Comparison of ENCODE assay signal across 8 mouse cellular contexts in genomic region chr17:88494121-88494771, GRCm38 (mm10). TPM values are rescaled to one million over a fixed set of nuclear protein-coding genes. Genes with fewer than 3 reads are reported as not detected.
A peak's percentile ranks its signal among the peaks of the same experiment; 100 is the strongest.
DNase-seq lines count a peak whose midpoint lies in the region; ATAC-seq and TF ChIP-seq lines count a peak whose summit lies in the region.

No protein-coding gene starts in this region.

- no peaks in the 10 kb centered on the region for H3K27me3 ChIP-seq in cerebellum, adult 2 months (ENCODE audit: control insufficient read depth, insufficient read depth, low read length)
- H3K27me3 ChIP-seq in hindbrain, embryonic 15.5 days: no peaks in the 10 kb centered on the region

- H3K9ac ChIP-seq in hindbrain, embryonic 15.5 days: 0 out of 2 replicates have a peak overlapping the region, but pooled peaks have one; percentile 17

- 7% methylated on average over 14 of the region's 14 CpGs for WGBS in cerebellum, adult 2 months
- 14% methylated on average over 14 of the region's 14 CpGs for WGBS in hindbrain, embryonic 15.5 days

- H3K4me1 ChIP-seq in cerebellum, adult 2 months (ENCODE audit: control insufficient read depth, insufficient read depth, low read length): peaks cover 22% of the 10 kb centered on the region
- peaks cover 20% of the 10 kb centered on the region for H3K4me1 ChIP-seq in hindbrain, embryonic 15.5 days (replicated peaks)

- no peak for TF ChIP-seq CTCF in cerebellum, adult 2 months (IDR thresholded peaks at IDR 0.05; ENCODE audit: borderline replicate concordance, insufficient read depth, low read depth, low read length)

- no peak overlapping the region for H3K4me3 ChIP-seq in cerebellum, adult 2 months (replicated peaks; ENCODE audit: insufficient read depth, low read depth, low read length)
- H3K4me3 ChIP-seq in hindbrain, embryonic 15.5 days: 0 out of 2 replicates have a peak overlapping the region, but pooled peaks have one; percentile 9

- H3K36me3 ChIP-seq in hindbrain, embryonic 15.5 days: no peaks in the 10 kb centered on the region

- H3K9me3 ChIP-seq in hindbrain, embryonic 15.5 days: no peaks in the 10 kb centered on the region

- no peak for TF ChIP-seq POLR2A in cerebellum, adult 2 months (IDR thresholded peaks at IDR 0.05; ENCODE audit: borderline replicate concordance, insufficient read depth, low read length)

- H3K4me2 ChIP-seq in hindbrain, embryonic 15.5 days: peak overlapping the region; percentile 49

- peak; percentile 87 for ATAC-seq in hindbrain, embryonic 15.5 days (ENCODE audit: low FRiP score, low read depth)

- DNase-seq in cerebellum, adult 2 months: peak; percentile 72 to 74
- DNase-seq in embryo, embryonic 11 days: peak; percentile 50
- DNase-seq in lung, postnatal 14 days: peak; percentile 19
- peak; percentile 64 for DNase-seq in telencephalon, adult 2 months (ENCODE audit: low read depth, low spot score)
- no peak for DNase-seq in thymus, adult 18-20 months
- DNase-seq in gastrocnemius, adult 18-20 months (ENCODE audit: low spot score): no peak
- DNase-seq in ovary, adult 18-20 months (ENCODE audit: low spot score): no peak

- peak overlapping the region; percentile 54 for H3K27ac ChIP-seq in cerebellum, adult 2 months (ENCODE audit: insufficient read depth, low read length)
- peak overlapping the region; percentile 85 for H3K27ac ChIP-seq in hindbrain, embryonic 15.5 days (replicated peaks)

RNA-seq across cellular contexts. Expression of gene Ppp1r21, which starts 35.7 kb away (rescaled TPM):
- 78.9 and 84.8 TPM in 2 replicates for polyA plus RNA-seq in cerebellum, adult 2 months (2012; rRNA removed)
- 38.8 and 41.1 TPM in 2 replicates for polyA plus RNA-seq in hindbrain, embryonic 15.5 days (2015; fragmentation: Nextera tagmentation; extraction: Ambion mirVana)
- total RNA-seq in gastrocnemius, adult 18-20 months (2021): 1 to 10 TPM; 6.2 TPM

RNA-seq across cellular contexts. Expression of gene Foxn2, which starts 53.7 kb away (rescaled TPM):
- polyA plus RNA-seq in cerebellum, adult 2 months (2012; rRNA removed): 20.1 and 21.5 TPM in 2 replicates
- polyA plus RNA-seq in hindbrain, embryonic 15.5 days (2015; fragmentation: Nextera tagmentation; extraction: Ambion mirVana): 8.5 TPM in 2 replicates
- total RNA-seq in gastrocnemius, adult 18-20 months (2021): 10 to 100 TPM; 11.5 to 14.3 TPM

Comparison
In these comparisons a context has a peak if more than half of its experiments do, and no peak if none do; other contexts are left out.
1. DNase-seq: peak in cerebellum, adult 2 months (2 of 2), embryo, embryonic 11 days (single experiment), lung, postnatal 14 days (single experiment) and telencephalon, adult 2 months (single experiment); none in thymus, adult 18-20 months (0 of 2), gastrocnemius, adult 18-20 months (single experiment) and ovary, adult 18-20 months (single experiment).